Mouse (Mus musculus): ENCODE measurements around the gene Adtrp.

- TF ChIP-seq CTCF (IDR thresholded peaks at IDR 0.05; ENCODE audit: low read depth): no peak
- TF ChIP-seq EP300 (optimal IDR thresholded peaks at IDR 0.05): no peak
Observed at GRCm38 (mm10) chr13:41819918-41820317, 27.6 kb downstream of the Adtrp start.
